Mouse (Mus musculus) retina, postnatal 7 days (tissue): ENCODE data around the gene Dchs2.

Source experiments
- DNase-seq: peaks from one replicate; pipeline ENCODE4 v3.0.0-alpha.2; 2012; ENCODE audit warnings: low read depth, low spot score

Gene Dchs2

GRCm38 (mm10) chr3:83148508-83148907 lies 20.8 kb downstream of the Dchs2 start:
- DNase-seq = no peak

- DNase-seq = no peak
Measured at GRCm38 (mm10) chr3:83155600-83155999, 27.9 kb downstream of the Dchs2 start.

- no peak for DNase-seq
Measured at GRCm38 (mm10) chr3:83156165-83156564, 28.4 kb downstream of the Dchs2 start.

- no peak for DNase-seq
Measured at GRCm38 (mm10) chr3:83161542-83162231, 33.9 kb downstream of the Dchs2 start.

- no peak for DNase-seq
Measured at GRCm38 (mm10) chr3:83163676-83164075, 35.9 kb downstream of the Dchs2 start.

GRCm38 (mm10) chr3:83185527-83185926 lies 57.8 kb downstream of the Dchs2 start:
- no peak for DNase-seq

GRCm38 (mm10) chr3:83191271-83191670 lies 63.5 kb downstream of the Dchs2 start:
- no peak for DNase-seq

- no peak for DNase-seq
Measured at GRCm38 (mm10) chr3:83192401-83192800, 64.7 kb downstream of the Dchs2 start.

- DNase-seq = no peak
Measured at GRCm38 (mm10) chr3:83194911-83195310, 67.2 kb downstream of the Dchs2 start.

GRCm38 (mm10) chr3:83201286-83201980 lies 73.7 kb downstream of the Dchs2 start:
- DNase-seq = no peak

GRCm38 (mm10) chr3:83205073-83205668 lies 77.4 kb downstream of the Dchs2 start:
- DNase-seq = no peak

- DNase-seq = no peak
Measured at GRCm38 (mm10) chr3:83209646-83210045, 81.9 kb downstream of the Dchs2 start.

- no peak for DNase-seq
Measured at GRCm38 (mm10) chr3:83210210-83210609, 82.5 kb downstream of the Dchs2 start.

GRCm38 (mm10) chr3:83211939-83212338 lies 84.2 kb downstream of the Dchs2 start:
- no peak for DNase-seq

- no peak for DNase-seq
Measured at GRCm38 (mm10) chr3:83212578-83212977, 84.8 kb downstream of the Dchs2 start.

- DNase-seq = no peak
Measured at GRCm38 (mm10) chr3:83218059-83218458, 90.3 kb downstream of the Dchs2 start.

GRCm38 (mm10) chr3:83220101-83220500 lies 92.4 kb downstream of the Dchs2 start:
- DNase-seq = no peak

- no peak for DNase-seq
Measured at GRCm38 (mm10) chr3:83222125-83222524, 94.4 kb downstream of the Dchs2 start.

- no peak for DNase-seq
Measured at GRCm38 (mm10) chr3:83228383-83228782, 100.6 kb downstream of the Dchs2 start.

- no peak for DNase-seq
Measured at GRCm38 (mm10) chr3:83230326-83230725, 102.6 kb downstream of the Dchs2 start.

- no peak for DNase-seq
Measured at GRCm38 (mm10) chr3:83234457-83234856, 106.7 kb downstream of the Dchs2 start.

- DNase-seq = no peak
Measured at GRCm38 (mm10) chr3:83235061-83235460, 107.3 kb downstream of the Dchs2 start.

- no peak for DNase-seq
Measured at GRCm38 (mm10) chr3:83246536-83246935, 118.8 kb downstream of the Dchs2 start.
